Mouse (Mus musculus): ENCODE results near the gene Bmper. TPM values are rescaled to one million over a fixed set of nuclear protein-coding genes. Genes with fewer than 3 reads are reported as not detected.
A peak's percentile ranks its signal among the peaks of the same experiment; 100 is the strongest.

Bmper gene
- polyA plus RNA-seq, 1 experiment: 12.0 TPM

GRCm38 (mm10) chr9:23200828-23201227 lies 22.0 kb upstream of the Bmper start:
- Histone ChIP-seq H3K4me1 (ENCODE audit: control insufficient read depth, insufficient read depth, low read length) (no peaks in the 10 kb centered on the region), H3K4me3 (replicated peaks; ENCODE audit: extremely low read depth, low read depth, low read length) (no peak overlapping the region)
- no peak for DNase-seq
- TF ChIP-seq CTCF (IDR thresholded peaks at IDR 0.05; ENCODE audit: insufficient read depth, low read length) (no peak), POLR2A (IDR thresholded peaks at IDR 0.05; ENCODE audit: borderline replicate concordance, extremely low read depth, low read depth, low read length) (no peak)
- WGBS: 73% methylated on average over 4 of the region's 4 CpGs

GRCm38 (mm10) chr9:23202431-23202830 lies 20.4 kb upstream of the Bmper start:
- Histone ChIP-seq H3K4me3 (replicated peaks; ENCODE audit: extremely low read depth, low read depth, low read length) (no peak overlapping the region), H3K4me1 (ENCODE audit: control insufficient read depth, insufficient read depth, low read length) (no peaks in the 10 kb centered on the region)
- 77% methylated on average over 4 of the region's 4 CpGs for WGBS
- TF ChIP-seq CTCF (IDR thresholded peaks at IDR 0.05; ENCODE audit: insufficient read depth, low read length): no peak
- TF ChIP-seq POLR2A (IDR thresholded peaks at IDR 0.05; ENCODE audit: borderline replicate concordance, extremely low read depth, low read depth, low read length): no peak
- DNase-seq: no peak

GRCm38 (mm10) chr9:23204339-23205288 lies 18.3 kb upstream of the Bmper start:
- Histone ChIP-seq H3K4me3 (replicated peaks; ENCODE audit: extremely low read depth, low read depth, low read length) (no peak overlapping the region), H3K4me1 (ENCODE audit: control insufficient read depth, insufficient read depth, low read length) (no peaks in the 10 kb centered on the region)
- TF ChIP-seq POLR2A (IDR thresholded peaks at IDR 0.05; ENCODE audit: borderline replicate concordance, extremely low read depth, low read depth, low read length) (no peak), CTCF (IDR thresholded peaks at IDR 0.05; ENCODE audit: insufficient read depth, low read length) (no peak)
- no peak for DNase-seq
- WGBS: 38% methylated on average over 17 of the region's 17 CpGs

- no peak overlapping the region for H3K4me3 ChIP-seq (replicated peaks; ENCODE audit: extremely low read depth, low read depth, low read length)
- 45% methylated on average over 3 of the region's 3 CpGs for WGBS
- DNase-seq: no peak
- TF ChIP-seq POLR2A (IDR thresholded peaks at IDR 0.05; ENCODE audit: borderline replicate concordance, extremely low read depth, low read depth, low read length): no peak
- no peak for TF ChIP-seq CTCF (IDR thresholded peaks at IDR 0.05; ENCODE audit: insufficient read depth, low read length)
- H3K4me1 ChIP-seq (ENCODE audit: control insufficient read depth, insufficient read depth, low read length): no peaks in the 10 kb centered on the region
Measured at GRCm38 (mm10) chr9:23205304-23205703, 17.6 kb upstream of the Bmper start.

GRCm38 (mm10) chr9:23205757-23206156 lies 17.1 kb upstream of the Bmper start:
- H3K4me1 ChIP-seq (ENCODE audit: control insufficient read depth, insufficient read depth, low read length): no peaks in the 10 kb centered on the region
- no peak for DNase-seq
- TF ChIP-seq CTCF (IDR thresholded peaks at IDR 0.05; ENCODE audit: insufficient read depth, low read length) (no peak), POLR2A (IDR thresholded peaks at IDR 0.05; ENCODE audit: borderline replicate concordance, extremely low read depth, low read depth, low read length) (no peak)
- H3K4me3 ChIP-seq (replicated peaks; ENCODE audit: extremely low read depth, low read depth, low read length): no peak overlapping the region
- 69% methylated on average over 3 of the region's 3 CpGs for WGBS

- 81% methylated on average over 5 of the region's 5 CpGs for WGBS
- Histone ChIP-seq H3K4me3 (replicated peaks; ENCODE audit: extremely low read depth, low read depth, low read length) (no peak overlapping the region), H3K4me1 (ENCODE audit: control insufficient read depth, insufficient read depth, low read length) (no peaks in the 10 kb centered on the region)
- TF ChIP-seq POLR2A (IDR thresholded peaks at IDR 0.05; ENCODE audit: borderline replicate concordance, extremely low read depth, low read depth, low read length) (no peak), CTCF (IDR thresholded peaks at IDR 0.05; ENCODE audit: insufficient read depth, low read length) (no peak)
- no peak for DNase-seq
Measured at GRCm38 (mm10) chr9:23206181-23206580, 16.7 kb upstream of the Bmper start.

- peak; percentile 54 for DNase-seq
- Histone ChIP-seq H3K4me1 (ENCODE audit: control insufficient read depth, insufficient read depth, low read length) (no peaks in the 10 kb centered on the region), H3K4me3 (replicated peaks; ENCODE audit: extremely low read depth, low read depth, low read length) (no peak overlapping the region)
- TF ChIP-seq POLR2A (IDR thresholded peaks at IDR 0.05; ENCODE audit: borderline replicate concordance, extremely low read depth, low read depth, low read length): no peak
- peak; percentile 85 for TF ChIP-seq CTCF (IDR thresholded peaks at IDR 0.05; ENCODE audit: insufficient read depth, low read length)
- 7% methylated on average over 11 of the region's 11 CpGs for WGBS
Measured at GRCm38 (mm10) chr9:23212303-23212702, 10.6 kb upstream of the Bmper start.

GRCm38 (mm10) chr9:23219754-23220153 lies 3.1 kb upstream of the Bmper start:
- no peak overlapping the region for H3K4me3 ChIP-seq (replicated peaks; ENCODE audit: extremely low read depth, low read depth, low read length)
- DNase-seq: no peak
- TF ChIP-seq CTCF (IDR thresholded peaks at IDR 0.05; ENCODE audit: insufficient read depth, low read length): peak; percentile 33; the same call in 1 of the 2 replicates
- TF ChIP-seq POLR2A (IDR thresholded peaks at IDR 0.05; ENCODE audit: borderline replicate concordance, extremely low read depth, low read depth, low read length): no peak
- 47% methylated on average over 3 of the region's 3 CpGs for WGBS
- H3K4me1 ChIP-seq (ENCODE audit: control insufficient read depth, insufficient read depth, low read length): no peaks in the 10 kb centered on the region

- 34% methylated on average over 5 of the region's 5 CpGs for WGBS
- no peak overlapping the region for H3K4me3 ChIP-seq (replicated peaks; ENCODE audit: extremely low read depth, low read depth, low read length)
- TF ChIP-seq CTCF (IDR thresholded peaks at IDR 0.05; ENCODE audit: insufficient read depth, low read length) (no peak), POLR2A (IDR thresholded peaks at IDR 0.05; ENCODE audit: borderline replicate concordance, extremely low read depth, low read depth, low read length) (no peak)
- no peak for DNase-seq
- no peaks in the 10 kb centered on the region for H3K4me1 ChIP-seq (ENCODE audit: control insufficient read depth, insufficient read depth, low read length)
Measured at GRCm38 (mm10) chr9:23221976-23222375, 900 bp upstream of the Bmper start.

- Histone ChIP-seq H3K4me1 (ENCODE audit: control insufficient read depth, insufficient read depth, low read length) (no peaks in the 10 kb centered on the region), H3K4me3 (replicated peaks; ENCODE audit: extremely low read depth, low read depth, low read length) (peak overlapping the region; percentile 56)
- TF ChIP-seq POLR2A (IDR thresholded peaks at IDR 0.05; ENCODE audit: borderline replicate concordance, extremely low read depth, low read depth, low read length): peak; percentile 17; the same call in 1 of the 2 replicates
- no peak for TF ChIP-seq CTCF (IDR thresholded peaks at IDR 0.05; ENCODE audit: insufficient read depth, low read length)
- WGBS: 1% methylated on average over 26 of the region's 26 CpGs
- no peak for DNase-seq
Measured at GRCm38 (mm10) chr9:23222492-23222840, 410 bp upstream of the Bmper start.
